Mouse (Mus musculus): ENCODE data around the gene Syt13. TPM values are rescaled to one million over a fixed set of nuclear protein-coding genes. Genes with fewer than 3 reads are reported as not detected.

The Syt13 gene
- polyA plus RNA-seq, 3 experiments from 2014 or later: not detected

Other genes with a start within 250 kb of the Syt13 start
- 1 to 10 TPM; 1.1 to 2.8 (median 2.0) TPM for gene Prdm11, start 131.1 kb downstream of the Syt13 start, polyA plus RNA-seq (2017; shearing (Covaris generic))